Mouse (Mus musculus): Measurements from ENCODE around the gene Cfap97. TPM values are rescaled to one million over a fixed set of nuclear protein-coding genes. Genes with fewer than 3 reads are reported as not detected.
A peak's percentile ranks its signal among the peaks of the same experiment; 100 is the strongest.
"Not testable (repeated sequence)": the region's sequence is repeated elsewhere in the genome, so short reads cannot be mapped to it uniquely, and the experiment has no call there.

Cfap97 gene
- polyA plus RNA-seq, 1 experiment from 2014 or later: 20.8 TPM

- Histone ChIP-seq H3K9me3 (no peaks in the 10 kb centered on the region), H3K4me1 (peaks cover 44% of the 10 kb centered on the region), H3K27ac (peak overlapping the region; percentile 98), H3K27me3 (ENCODE audit: insufficient read depth, poor library complexity, severe bottlenecking) (no peaks in the 10 kb centered on the region), H3K36me3 (peaks cover 24% of the 10 kb centered on the region), H3K4me3 (peak overlapping the region; percentile 95; the same call in 1 of the 2 replicates)
- DNase-seq (ENCODE audit: low spot score): no peak
- 58% methylated on average over 7 of the region's 7 CpGs for WGBS
Observed at GRCm38 (mm10) chr8:46212194-46212593, 60.6 kb downstream of the Cfap97 start.

- peaks cover 6% of the 10 kb centered on the region for H3K36me3 ChIP-seq
- H3K4me1 ChIP-seq: peaks cover 38% of the 10 kb centered on the region
- H3K27ac ChIP-seq: no peak overlapping the region
- 0 out of 2 replicates have a peak, but pooled peaks cover 5% of the 10 kb centered on the region for H3K27me3 ChIP-seq (ENCODE audit: insufficient read depth, poor library complexity, severe bottlenecking)
- WGBS: 45% methylated on average over 2 of the region's 2 CpGs
- no peak overlapping the region for H3K4me3 ChIP-seq
- no peak for DNase-seq (ENCODE audit: low spot score)
- H3K9me3 ChIP-seq: no peaks in the 10 kb centered on the region
Observed at GRCm38 (mm10) chr8:46213971-46214480, 62.5 kb downstream of the Cfap97 start.

DNA sequence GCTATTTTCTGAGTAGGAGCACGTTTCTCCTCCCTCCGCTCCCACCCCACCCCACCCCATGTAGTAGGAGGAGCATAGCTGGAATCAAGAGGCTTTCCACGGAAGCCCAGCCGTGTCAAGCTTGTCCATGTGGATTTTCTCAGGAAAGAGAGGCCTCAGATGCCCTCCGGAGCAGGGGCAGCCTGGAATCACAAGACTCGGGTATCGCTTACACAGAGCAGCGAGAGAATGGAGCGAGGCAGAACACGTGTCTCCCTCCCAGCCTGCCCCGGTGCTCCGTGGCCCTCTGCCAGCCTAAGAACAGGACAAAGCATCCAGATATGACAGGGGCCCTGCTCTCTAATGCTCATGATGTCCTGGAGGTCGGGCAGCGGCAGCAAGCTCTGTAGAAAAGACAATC lies 65.3 kb downstream of the Cfap97 start:
- peak overlapping the region; percentile 83 for H3K27ac ChIP-seq
- peaks cover 26% of the 10 kb centered on the region for H3K4me1 ChIP-seq
- DNase-seq (ENCODE audit: low spot score): peak; percentile 89
- no peaks in the 10 kb centered on the region for H3K9me3 ChIP-seq
- 4% methylated on average over 14 of the region's 14 CpGs for WGBS
- peak overlapping the region; percentile 52 for H3K4me3 ChIP-seq
- H3K27me3 ChIP-seq (ENCODE audit: insufficient read depth, poor library complexity, severe bottlenecking): 0 out of 2 replicates have a peak, but pooled peaks cover 10% of the 10 kb centered on the region
- no peaks in the 10 kb centered on the region for H3K36me3 ChIP-seq

GRCm38 (mm10) chr8:46220566-46220965 lies 69.0 kb downstream of the Cfap97 start:
- Histone ChIP-seq H3K4me1 (peaks cover 16% of the 10 kb centered on the region), H3K27ac (peak overlapping the region; percentile 33; the same call in 1 of the 2 replicates), H3K27me3 (ENCODE audit: insufficient read depth, poor library complexity, severe bottlenecking) (0 out of 2 replicates have a peak, but pooled peaks cover 10% of the 10 kb centered on the region), H3K4me3 (no peak overlapping the region), H3K36me3 (no peaks in the 10 kb centered on the region), H3K9me3 (no peaks in the 10 kb centered on the region)
- DNase-seq (ENCODE audit: low spot score): peak; percentile 58
- WGBS: 65% methylated on average over 3 of the region's 3 CpGs

DNA sequence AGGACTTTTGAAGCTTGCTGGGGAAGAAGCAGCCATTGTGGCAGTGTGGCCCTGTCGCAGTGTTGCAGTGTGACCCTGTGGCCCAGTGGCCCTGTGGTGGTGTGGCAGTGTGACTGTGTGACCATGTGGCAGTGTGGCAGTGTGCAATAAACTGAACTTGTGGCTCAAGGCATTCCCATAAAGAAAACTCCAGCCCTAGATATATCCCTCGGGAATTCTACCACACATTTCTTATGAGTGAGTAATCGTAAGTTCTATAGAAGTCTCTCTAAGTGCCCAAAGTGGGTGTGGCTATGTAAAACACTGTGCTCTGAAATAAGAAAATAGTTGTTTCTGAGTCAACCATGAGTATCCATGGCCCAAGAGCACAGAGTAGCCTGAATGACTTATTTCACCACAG lies 73.9 kb downstream of the Cfap97 start:
- DNase-seq (ENCODE audit: low spot score): peak; percentile 71
- 0 out of 2 replicates have a peak, but pooled peaks cover 2% of the 10 kb centered on the region for H3K27me3 ChIP-seq (ENCODE audit: insufficient read depth, poor library complexity, severe bottlenecking)
- no peaks in the 10 kb centered on the region for H3K36me3 ChIP-seq
- peaks cover 10% of the 10 kb centered on the region for H3K4me1 ChIP-seq
- H3K9me3 ChIP-seq: no peaks in the 10 kb centered on the region
- 70% methylated on average over 3 of the region's 3 CpGs for WGBS
- H3K4me3 ChIP-seq: no peak overlapping the region
- no peak overlapping the region for H3K27ac ChIP-seq

- Histone ChIP-seq H3K27ac (no peak overlapping the region), H3K9me3 (no peaks in the 10 kb centered on the region), H3K36me3 (no peaks in the 10 kb centered on the region), H3K4me1 (peaks cover 7% of the 10 kb centered on the region), H3K27me3 (ENCODE audit: insufficient read depth, poor library complexity, severe bottlenecking) (no peaks in the 10 kb centered on the region), H3K4me3 (no peak overlapping the region)
- no peak for DNase-seq (ENCODE audit: low spot score)
- WGBS: 48% methylated on average over 5 of the region's 5 CpGs
Observed at GRCm38 (mm10) chr8:46226622-46227021, 75.1 kb downstream of the Cfap97 start.

GRCm38 (mm10) chr8:46231968-46232367 lies 80.4 kb downstream of the Cfap97 start:
- H3K27ac ChIP-seq; H3K27me3 ChIP-seq (ENCODE audit: insufficient read depth, poor library complexity, severe bottlenecking); H3K36me3 ChIP-seq; H3K4me3 ChIP-seq; H3K9me3 ChIP-seq; DNase-seq (ENCODE audit: low spot score): not testable (repeated sequence)
- H3K4me1 ChIP-seq: peaks cover 15% of the 10 kb centered on the region
- whole genome bisulfite sequencing: 82% methylated on average over 7 of the region's 7 CpGs

DNA sequence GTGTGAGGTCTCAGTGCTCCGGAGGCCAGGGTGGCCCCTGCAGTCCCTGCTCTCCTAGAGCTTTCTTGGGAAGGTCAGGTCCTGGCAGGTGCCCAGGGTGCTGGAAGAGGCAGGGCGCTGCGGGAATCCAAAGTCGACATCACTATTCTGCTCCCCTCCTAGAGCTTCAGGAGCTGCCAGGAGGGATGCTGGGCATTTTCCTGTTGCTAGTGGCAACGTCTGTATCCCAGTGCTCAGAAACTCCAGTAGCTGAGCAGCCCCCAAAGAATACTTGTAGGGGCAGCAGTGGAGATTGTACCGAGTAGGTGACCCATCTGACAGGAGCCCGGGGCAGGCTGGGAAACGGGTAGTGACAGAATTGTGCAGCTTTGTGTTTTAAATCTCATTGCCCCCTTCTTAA lies 81.2 kb downstream of the Cfap97 start:
- Histone ChIP-seq H3K27me3 (ENCODE audit: insufficient read depth, poor library complexity, severe bottlenecking) (no peaks in the 10 kb centered on the region), H3K4me1 (peaks cover 15% of the 10 kb centered on the region), H3K36me3 (no peaks in the 10 kb centered on the region), H3K27ac (no peak overlapping the region), H3K9me3 (no peaks in the 10 kb centered on the region), H3K4me3 (no peak overlapping the region)
- DNase-seq (ENCODE audit: low spot score): no peak
- WGBS: 70% methylated on average over 8 of the region's 8 CpGs

GRCm38 (mm10) chr8:46234736-46235135 lies 83.2 kb downstream of the Cfap97 start:
- WGBS: 80% methylated on average over 4 of the region's 4 CpGs
- no peaks in the 10 kb centered on the region for H3K9me3 ChIP-seq

GRCm38 (mm10) chr8:46236441-46237223 lies 85.1 kb downstream of the Cfap97 start:
- Histone ChIP-seq H3K27me3 (ENCODE audit: insufficient read depth, poor library complexity, severe bottlenecking) (no peaks in the 10 kb centered on the region), H3K4me3 (peak overlapping the region; percentile 24; the same call in 1 of the 2 replicates), H3K27ac (peak overlapping the region; percentile 79), H3K36me3 (no peaks in the 10 kb centered on the region), H3K9me3 (no peaks in the 10 kb centered on the region), H3K4me1 (peaks cover 15% of the 10 kb centered on the region)
- peak; percentile 85 for DNase-seq (ENCODE audit: low spot score)
- 39% methylated on average over 7 of the region's 7 CpGs for WGBS

More at GRCm38 (mm10) chr8:46234736-46235135, 83.2 kb downstream of the Cfap97 start:
- H3K27ac ChIP-seq: no peak overlapping the region
- peaks cover 15% of the 10 kb centered on the region for H3K4me1 ChIP-seq
- no peaks in the 10 kb centered on the region for H3K36me3 ChIP-seq
- H3K27me3 ChIP-seq (ENCODE audit: insufficient read depth, poor library complexity, severe bottlenecking): no peaks in the 10 kb centered on the region
- no peak for DNase-seq (ENCODE audit: low spot score)
- no peak overlapping the region for H3K4me3 ChIP-seq

DNA sequence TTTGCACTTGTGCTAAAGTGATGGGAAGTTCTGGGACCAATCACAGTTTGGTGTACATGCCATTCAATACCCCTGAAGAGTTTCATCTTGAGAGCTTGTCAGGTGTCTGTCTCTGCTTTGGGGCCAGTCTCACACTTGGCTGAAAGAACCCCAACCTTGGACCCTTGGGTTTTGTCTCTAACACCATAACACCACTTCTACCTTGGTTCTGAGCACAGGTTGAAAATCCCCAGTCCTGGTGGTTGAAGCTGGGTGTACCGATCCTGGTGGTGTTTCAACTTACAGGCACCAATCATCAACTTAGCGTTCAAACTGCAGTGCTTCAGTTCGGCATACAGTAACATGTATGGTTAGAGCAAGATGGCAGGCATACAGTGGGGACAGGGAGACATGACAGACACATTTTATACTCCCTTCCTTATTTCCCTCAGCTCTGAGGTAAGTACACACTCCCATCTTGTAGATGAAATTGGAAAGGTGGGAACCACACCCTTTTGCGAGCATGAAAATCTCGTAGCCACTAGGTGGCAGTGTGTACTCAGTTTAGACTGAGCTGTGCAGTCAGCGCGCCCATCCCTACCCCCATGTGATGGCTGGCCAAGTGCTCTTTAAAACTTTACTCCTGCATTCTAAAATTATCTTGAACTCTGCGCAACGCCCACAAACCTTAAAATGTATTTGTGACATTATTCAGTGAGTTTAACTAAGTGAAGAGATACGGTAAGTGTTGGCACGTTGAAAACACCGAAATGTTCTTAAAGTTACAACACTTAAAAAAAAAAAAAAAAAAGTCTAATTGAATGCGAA lies 90.2 kb downstream of the Cfap97 start:
- no peaks in the 10 kb centered on the region for H3K36me3 ChIP-seq
- H3K4me1 ChIP-seq: peaks cover 15% of the 10 kb centered on the region

DNA sequence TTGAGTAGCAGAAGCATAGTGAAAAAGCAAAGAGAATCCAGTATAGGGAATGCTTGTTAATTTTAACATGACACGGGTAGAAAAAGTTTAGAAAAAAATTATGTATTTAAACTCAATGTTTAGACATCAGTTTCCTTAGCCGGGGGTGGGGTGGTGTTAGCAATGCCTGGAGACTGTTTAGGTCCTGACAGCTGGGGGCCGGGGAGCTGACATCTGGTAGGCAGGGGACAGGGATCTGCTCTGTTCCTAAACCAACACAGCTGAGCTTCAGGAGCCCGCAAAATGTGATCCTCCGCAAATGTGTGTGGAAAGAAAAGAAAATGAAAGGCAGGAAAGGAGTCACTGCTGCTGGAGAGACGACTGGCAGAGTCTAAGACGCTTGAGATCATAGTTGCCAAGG lies 91.4 kb downstream of the Cfap97 start:
- H3K9me3 ChIP-seq: no peaks in the 10 kb centered on the region
- DNase-seq (ENCODE audit: low spot score): no peak
- H3K4me3 ChIP-seq: no peak overlapping the region
- H3K27me3 ChIP-seq (ENCODE audit: insufficient read depth, poor library complexity, severe bottlenecking): no peaks in the 10 kb centered on the region
- 0 out of 2 replicates have a peak overlapping the region, but pooled peaks have one; percentile 60 for H3K27ac ChIP-seq
- 28% methylated on average over 7 of the region's 7 CpGs for WGBS
- H3K4me1 ChIP-seq: peaks cover 22% of the 10 kb centered on the region; the same call in 1 of the 2 replicates
- H3K36me3 ChIP-seq: no peaks in the 10 kb centered on the region

More for the DNA sequence above, 90.2 kb downstream of the Cfap97 start:
- Histone ChIP-seq H3K9me3 (no peaks in the 10 kb centered on the region), H3K27me3 (ENCODE audit: insufficient read depth, poor library complexity, severe bottlenecking) (no peaks in the 10 kb centered on the region), H3K27ac (no peak overlapping the region), H3K4me3 (no peak overlapping the region)
- peak; percentile 82 for DNase-seq (ENCODE audit: low spot score)
- 28% methylated on average over 13 of the region's 13 CpGs for WGBS
